Comparison of ENCODE assay signal across 26 mouse cellular contexts in the genomic region with DNA sequence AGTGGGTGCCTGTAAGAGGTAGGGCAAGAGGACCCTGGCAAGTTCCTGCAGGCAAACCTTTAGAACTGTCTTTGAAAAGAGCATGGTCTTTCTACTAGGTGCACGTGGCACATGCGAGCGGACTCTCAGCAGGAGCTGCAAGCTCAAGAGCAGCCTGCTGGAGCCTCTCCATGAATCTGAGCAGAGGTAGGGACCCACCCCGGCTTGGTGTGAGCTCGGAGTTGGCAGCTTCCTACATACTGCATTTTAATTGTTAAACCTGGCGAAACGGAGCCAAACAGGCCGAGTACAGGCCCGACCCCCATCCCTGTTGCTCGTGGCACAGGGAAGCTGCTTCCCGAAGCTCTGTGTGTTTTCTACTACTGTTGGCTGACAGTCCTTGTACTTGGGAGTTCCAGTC.
DNase-seq lines count a peak whose midpoint lies in the region; ATAC-seq and TF ChIP-seq lines count a peak whose summit lies in the region.
"Had no signal": no experiment of that assay in that cellular context is flagged by ENCODE, and none has a peak within 500 bp of the region (broad histone marks: within the 10 kb centered on the region; RNA-seq: fewer than 3 reads in every experiment).

No protein-coding gene starts in this region.

- H3K9me3 ChIP-seq in stomach, postnatal 0 days (ENCODE audit: control insufficient read depth, low read length), result no peaks in the 10 kb centered on the region
- no peaks in the 10 kb centered on the region for H3K9me3 ChIP-seq in forebrain, embryonic 11.5 days (ENCODE audit: control insufficient read depth, low read length)
- H3K9me3 ChIP-seq in heart, embryonic 12.5 days (replicated peaks), result no peaks in the 10 kb centered on the region
- H3K9me3 ChIP-seq: embryonic facial prominence, embryonic 13.5 days; forebrain, embryonic 15.5 days; heart, embryonic 15.5 days; hindbrain, embryonic 13.5 days; midbrain, embryonic 10.5 days had no signal

- no peak overlapping the region for H3K4me2 ChIP-seq in stomach, postnatal 0 days (replicated peaks; ENCODE audit: low read depth)
- H3K4me2 ChIP-seq in forebrain, embryonic 11.5 days (ENCODE audit: low read depth, low read length, severe bottlenecking), result no peak overlapping the region
- no peak overlapping the region for H3K4me2 ChIP-seq in heart, embryonic 12.5 days
- H3K4me2 ChIP-seq: embryonic facial prominence, embryonic 13.5 days; forebrain, embryonic 15.5 days; heart, embryonic 15.5 days; hindbrain, embryonic 13.5 days; liver, embryonic 11.5 days had no signal

- no peak for TF ChIP-seq EP300 in stomach, postnatal 0 days (optimal IDR thresholded peaks at IDR 0.05)

- H3K36me3 ChIP-seq in stomach, postnatal 0 days (ENCODE audit: control insufficient read depth, insufficient read depth, low read length), result peaks cover 42% of the 10 kb centered on the region
- no peaks in the 10 kb centered on the region; the same call in 1 of the 2 replicates for H3K36me3 ChIP-seq in forebrain, embryonic 11.5 days (ENCODE audit: control insufficient read depth, insufficient read depth, low read length)
- H3K36me3 ChIP-seq in heart, embryonic 12.5 days, result peaks cover 65% of the 10 kb centered on the region

- peak; percentile 50 to 54 for DNase-seq in kidney, adult 8-10 months
- DNase-seq in kidney, postnatal 4 days, result no peak
- peak; percentile 53 for DNase-seq in kidney, postnatal 10 days
- peak; percentile 61 to 64 for DNase-seq in kidney, postnatal 36 days
- no peak for DNase-seq in stomach, postnatal 0 days (ENCODE audit: low spot score)
- no peak for DNase-seq in forebrain, embryonic 11.5 days (ENCODE audit: low spot score)
- DNase-seq: adrenal gland, postnatal 10 days; cerebellum, adult 18-20 months; cerebellum, postnatal 14 days; heart, postnatal 36 days; layer of hippocampus, adult 9-11 months; liver, postnatal 0 days; right cerebral cortex, postnatal 25 days; spleen, adult 18-20 months; thymus, adult 18-20 months; thymus, postnatal 36 days had no signal

- 0 out of 2 replicates have a peak overlapping the region, but pooled peaks have one; percentile 8 for H3K27ac ChIP-seq in stomach, postnatal 0 days (replicated peaks)
- H3K27ac ChIP-seq in forebrain, embryonic 11.5 days (ENCODE audit: low read depth, low read length), result no peak overlapping the region
- H3K27ac ChIP-seq in heart, embryonic 12.5 days (ENCODE audit: poor library complexity, severe bottlenecking), result no peak overlapping the region
- H3K27ac ChIP-seq: forebrain, embryonic 15.5 days; heart, embryonic 15.5 days; hindbrain, embryonic 13.5 days; midbrain, embryonic 10.5 days had no signal

- TF ChIP-seq CTCF in stomach, postnatal 0 days (IDR thresholded peaks at IDR 0.05; ENCODE audit: low read depth), result no peak

- ATAC-seq in stomach, postnatal 0 days (ENCODE audit: low FRiP score, low TSS enrichment), result no peak
- no peak for ATAC-seq in forebrain, embryonic 11.5 days (replicated peaks; ENCODE audit: low FRiP score)
- ATAC-seq in heart, embryonic 12.5 days (ENCODE audit: insufficient number of reproducible peaks, low FRiP score), result no peak
- ATAC-seq: forebrain, embryonic 15.5 days; inflammation-experienced regulatory T-cells, adult 6 months; liver, postnatal 0 days; lung, postnatal 0 days; midbrain, embryonic 16.5 days had no signal

- H3K27me3 ChIP-seq in stomach, postnatal 0 days (ENCODE audit: control insufficient read depth, insufficient read depth, low read length), result no peaks in the 10 kb centered on the region
- no peaks in the 10 kb centered on the region for H3K27me3 ChIP-seq in forebrain, embryonic 11.5 days (ENCODE audit: control insufficient read depth, insufficient read depth, low read length)
- H3K27me3 ChIP-seq in heart, embryonic 12.5 days (replicated peaks), result no peaks in the 10 kb centered on the region
- H3K27me3 ChIP-seq: embryonic facial prominence, embryonic 13.5 days; forebrain, embryonic 15.5 days; heart, embryonic 15.5 days had no signal

- WGBS in stomach, postnatal 0 days, result 75% methylated on average over 11 of the region's 11 CpGs
- WGBS in forebrain, embryonic 11.5 days, result 93% methylated on average over 11 of the region's 11 CpGs
- 89% methylated on average over 11 of the region's 11 CpGs for WGBS in heart, embryonic 12.5 days

- H3K4me3 ChIP-seq in stomach, postnatal 0 days (ENCODE audit: low read depth, low read length), result no peak overlapping the region
- H3K4me3 ChIP-seq in forebrain, embryonic 11.5 days (ENCODE audit: low read depth, low read length), result no peak overlapping the region
- no peak overlapping the region for H3K4me3 ChIP-seq in heart, embryonic 12.5 days
- H3K4me3 ChIP-seq: embryonic facial prominence, embryonic 13.5 days; forebrain, embryonic 15.5 days; heart, embryonic 15.5 days; hindbrain, embryonic 13.5 days; midbrain, embryonic 10.5 days had no signal

- no peak overlapping the region for H3K9ac ChIP-seq in stomach, postnatal 0 days (ENCODE audit: low read length)
- H3K9ac ChIP-seq in forebrain, embryonic 11.5 days (ENCODE audit: low read length), result no peak overlapping the region
- H3K9ac ChIP-seq in heart, embryonic 12.5 days, result no peak overlapping the region
- H3K9ac ChIP-seq: embryonic facial prominence, embryonic 13.5 days; forebrain, embryonic 15.5 days; heart, embryonic 15.5 days; hindbrain, embryonic 13.5 days; liver, postnatal 0 days had no signal

- no peaks in the 10 kb centered on the region for H3K4me1 ChIP-seq in stomach, postnatal 0 days (replicated peaks; ENCODE audit: control insufficient read depth, insufficient read depth)
- H3K4me1 ChIP-seq in forebrain, embryonic 11.5 days (replicated peaks; ENCODE audit: control insufficient read depth, insufficient read depth, low read length), result peaks cover 19% of the 10 kb centered on the region
- peaks cover 30% of the 10 kb centered on the region for H3K4me1 ChIP-seq in heart, embryonic 12.5 days (replicated peaks)

Comparison
In these comparisons a context has a peak if more than half of its experiments do, and no peak if none do; other contexts are left out.
1. DNase-seq: peak in kidney, adult 8-10 months (2 of 2), kidney, postnatal 10 days (single experiment) and kidney, postnatal 36 days (2 of 2); none in kidney, postnatal 4 days (0 of 2), stomach, postnatal 0 days (single experiment) and forebrain, embryonic 11.5 days (single experiment).